Mouse (Mus musculus) urinary bladder, postnatal 14 days (tissue): ENCODE measurements at regions not wholly inside any gene's neighbourhood (a gene's known extent, or its start where the extent isn't known, plus 50 kb on each side); places are given as distances from the start of the nearest gene placed in this dataset.

Experiments
- DNase-seq: peaks from one replicate; pipeline ENCODE4 v3.0.0; 2021; ENCODE audit warnings: low spot score

DNA sequence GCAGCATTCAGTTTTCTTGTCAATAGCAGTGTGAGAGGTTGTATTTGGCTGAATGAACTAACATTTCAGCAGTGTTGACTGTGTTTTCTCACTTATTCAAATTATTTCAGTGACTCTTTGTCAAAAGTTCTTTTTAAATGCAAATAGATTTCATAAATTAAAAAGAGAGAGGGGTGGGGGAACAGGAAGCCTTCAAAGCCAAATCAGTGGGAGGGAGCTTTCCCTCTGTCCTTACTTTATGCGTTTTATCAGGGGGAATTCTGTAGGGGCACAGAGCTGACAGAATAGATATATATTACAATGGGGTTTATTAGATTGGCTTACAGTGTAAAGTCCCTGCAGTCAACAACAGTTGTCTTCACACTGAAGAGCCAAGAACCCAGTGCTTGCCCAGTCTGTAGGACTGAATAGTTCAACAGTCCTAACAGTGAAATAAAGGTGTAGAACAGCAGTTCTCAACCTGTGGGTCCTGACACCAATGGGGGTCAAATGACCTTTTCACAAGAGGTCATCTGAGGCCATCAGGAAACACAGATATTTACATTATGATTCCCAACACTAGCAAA is 479.5 kb upstream of the Arpp21 start:
- DNase-seq = no peak

DNA sequence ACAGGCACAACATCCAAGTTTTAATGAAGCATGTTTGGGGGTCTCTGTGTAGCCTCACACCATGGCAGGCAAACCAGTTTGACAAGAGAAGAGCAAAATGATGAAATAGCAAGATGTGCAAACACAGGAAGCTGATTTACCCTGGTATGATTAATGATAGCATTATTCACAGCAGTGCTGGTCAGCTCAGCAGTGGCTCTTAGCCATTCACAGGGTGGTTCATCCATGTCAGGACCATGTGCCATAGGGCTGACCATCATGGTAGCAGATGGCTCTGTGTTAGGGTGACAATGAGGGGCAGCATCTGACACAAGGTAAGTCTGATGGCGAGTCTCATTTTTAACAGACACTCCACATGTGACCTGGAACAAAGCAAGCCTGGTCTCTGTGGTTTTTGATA is 443.1 kb upstream of the Arpp21 start:
- DNase-seq = no peak

GRCm38 (mm10) chr9:112675232-112675631 is 439.5 kb upstream of the Arpp21 start:
- no peak for DNase-seq
